Mouse (Mus musculus) induced T-regulatory cell, adult 2 months (primary cell): ENCODE data around the gene Ccdc61.
"Not testable (repeated sequence)": the region's sequence is repeated elsewhere in the genome, so short reads cannot be mapped to it uniquely, and the experiment has no call there.

Experiments used
- DNase-seq: peaks from one replicate; pipeline ENCODE4 v3.0.0-alpha.2; 2012; ENCODE audit warnings: low read depth

The Ccdc61 gene

GRCm38 (mm10) chr7:18916254-18916653 is 6.0 kb upstream of the Ccdc61 start:
- DNase-seq: peak; percentile 39

- DNase-seq: no peak
These were observed 418 bp downstream of the Ccdc61 start for GRCm38 (mm10) chr7:18909797-18910196.

- DNase-seq: no peak
These were observed 5.2 kb downstream of the Ccdc61 start for GRCm38 (mm10) chr7:18904971-18905370.

GRCm38 (mm10) chr7:18902486-18902885 is 7.7 kb downstream of the Ccdc61 start:
- no peak for DNase-seq

- DNase-seq: no peak
These were observed 9.7 kb downstream of the Ccdc61 start for GRCm38 (mm10) chr7:18900513-18900912.

GRCm38 (mm10) chr7:18896536-18896935 is 13.7 kb downstream of the Ccdc61 start:
- DNase-seq: no peak

- peak; percentile 65 for DNase-seq
These were observed 16.4 kb downstream of the Ccdc61 start for GRCm38 (mm10) chr7:18893651-18894430.

GRCm38 (mm10) chr7:18893009-18893408 is 17.2 kb downstream of the Ccdc61 start:
- DNase-seq: no peak

- peak; percentile 92 for DNase-seq
These were observed 18.2 kb downstream of the Ccdc61 start for GRCm38 (mm10) chr7:18891872-18892599.

- no peak for DNase-seq
These were observed 19.4 kb downstream of the Ccdc61 start for GRCm38 (mm10) chr7:18890848-18891247.

GRCm38 (mm10) chr7:18886963-18887362 is 23.3 kb downstream of the Ccdc61 start:
- no peak for DNase-seq

GRCm38 (mm10) chr7:18884745-18885422 is 25.3 kb downstream of the Ccdc61 start:
- DNase-seq: no peak

GRCm38 (mm10) chr7:18883991-18884744 is 26.0 kb downstream of the Ccdc61 start:
- DNase-seq: peak; percentile 80

GRCm38 (mm10) chr7:18878691-18879090 is 31.5 kb downstream of the Ccdc61 start:
- DNase-seq: no peak

GRCm38 (mm10) chr7:18875372-18875771 is 34.8 kb downstream of the Ccdc61 start:
- DNase-seq: no peak

GRCm38 (mm10) chr7:18873253-18873652 is 37.0 kb downstream of the Ccdc61 start:
- DNase-seq: peak; percentile 93

- DNase-seq: no peak
These were observed 37.4 kb downstream of the Ccdc61 start for GRCm38 (mm10) chr7:18872816-18873215.

- no peak for DNase-seq
These were observed 38.0 kb downstream of the Ccdc61 start for GRCm38 (mm10) chr7:18872014-18872802.

- not testable (repeated sequence) for DNase-seq
These were observed 39.2 kb downstream of the Ccdc61 start, which contains the start of gene Pglyrp1 for GRCm38 (mm10) chr7:18871031-18871430. Gene Pglyrp1 (plus strand): TSS chr7:18871331.

GRCm38 (mm10) chr7:18868491-18868890 is 41.7 kb downstream of the Ccdc61 start:
- no peak for DNase-seq

GRCm38 (mm10) chr7:18862801-18863200 is 47.4 kb downstream of the Ccdc61 start:
- DNase-seq: no peak
